Mouse (Mus musculus): ENCODE data around the gene Zfp644. TPM values are rescaled to one million over a fixed set of nuclear protein-coding genes. Genes with fewer than 3 reads are reported as not detected.
"Not testable (repeated sequence)": the region's sequence is repeated elsewhere in the genome, so short reads cannot be mapped to it uniquely, and the experiment has no call there.

The Zfp644 gene
- polyA plus RNA-seq, 1 experiment from 2014 or later = 93.9 TPM

DNA sequence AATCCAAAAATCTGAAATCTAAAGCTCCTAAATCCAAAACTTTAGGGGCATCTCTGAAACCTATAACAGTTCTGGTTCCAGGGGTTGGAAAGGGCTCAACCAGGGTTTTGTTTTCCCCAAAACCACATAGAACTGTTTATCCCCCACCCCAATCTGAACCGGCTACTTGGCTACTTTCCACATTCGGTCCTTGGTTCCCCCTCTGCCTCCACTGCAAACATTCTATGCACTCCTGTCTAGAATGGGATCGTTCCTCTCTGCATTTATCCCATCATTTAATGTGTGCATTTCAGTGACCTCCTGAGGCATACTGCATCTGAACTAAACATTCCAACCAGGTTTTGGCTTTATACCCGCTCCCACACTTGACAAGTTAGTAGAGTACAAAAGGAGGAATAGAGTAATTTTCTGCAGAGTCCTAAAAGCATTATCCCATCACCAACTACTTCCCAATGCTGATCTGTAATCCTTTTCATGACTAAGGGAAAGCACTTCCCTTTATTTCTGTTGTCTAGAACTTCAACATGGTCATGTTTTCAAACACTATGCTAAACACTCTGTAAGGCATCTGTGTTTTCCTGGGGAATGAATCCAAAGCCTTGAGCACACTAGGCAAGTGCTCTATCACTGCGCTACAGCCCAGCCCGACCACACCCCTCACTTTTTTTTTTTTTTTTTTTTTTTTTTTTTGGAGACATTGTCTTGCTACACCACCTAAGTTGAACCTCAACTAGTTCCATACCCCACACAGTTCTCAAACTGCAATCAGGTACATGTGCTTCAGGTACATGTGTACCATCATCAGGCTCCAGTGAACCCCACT, 16.2 kb downstream of the Zfp644 start:
- no peak overlapping the region for H3K4me2 ChIP-seq (ENCODE audit: low read depth, low read length)
- no peaks in the 10 kb centered on the region for H3K4me1 ChIP-seq (ENCODE audit: control insufficient read depth, insufficient read depth, low read length)
- no peak for DNase-seq (ENCODE audit: low spot score)
- no peaks in the 10 kb centered on the region for H3K36me3 ChIP-seq (replicated peaks; ENCODE audit: control insufficient read depth, insufficient read depth, low read depth, low read length)
- no peaks in the 10 kb centered on the region for H3K9me3 ChIP-seq (replicated peaks; ENCODE audit: control insufficient read depth, low read length)
- H3K4me3 ChIP-seq (ENCODE audit: low read depth, low read length) = no peak overlapping the region
- no peak for ATAC-seq (replicated peaks; ENCODE audit: insufficient number of reproducible peaks, low FRiP score, low TSS enrichment, low read depth)
- 93% methylated on average over 6 of the region's 6 CpGs for WGBS
- no peaks in the 10 kb centered on the region for H3K27me3 ChIP-seq (ENCODE audit: control insufficient read depth, insufficient read depth, low read length)
- H3K9ac ChIP-seq (replicated peaks; ENCODE audit: low read length) = no peak overlapping the region
- no peak overlapping the region for H3K27ac ChIP-seq (replicated peaks; ENCODE audit: low read depth, low read length)

DNA sequence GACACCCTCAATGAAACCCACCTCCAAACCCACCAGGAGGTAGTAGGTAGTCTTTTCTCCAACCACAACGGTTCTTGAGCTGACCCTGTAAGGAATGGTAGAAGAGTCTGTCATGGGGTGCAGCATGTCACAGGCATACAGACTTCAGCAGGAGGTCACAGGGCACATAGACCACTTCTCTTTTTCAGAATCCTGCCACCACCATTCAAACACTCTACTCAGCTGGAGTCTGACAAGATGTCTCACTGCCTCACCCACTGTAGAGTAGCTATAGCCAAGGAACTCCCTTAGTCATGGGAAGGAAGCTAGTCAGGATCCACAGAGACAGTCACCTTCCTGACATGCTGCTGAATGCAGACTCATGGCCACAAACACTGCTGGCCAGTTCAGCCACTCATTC, 17.4 kb downstream of the Zfp644 start:
- Histone ChIP-seq H3K4me1 (ENCODE audit: control insufficient read depth, insufficient read depth, low read length) (no peaks in the 10 kb centered on the region), H3K27me3 (ENCODE audit: control insufficient read depth, insufficient read depth, low read length) (no peaks in the 10 kb centered on the region), H3K4me2 (ENCODE audit: low read depth, low read length) (no peak overlapping the region), H3K36me3 (replicated peaks; ENCODE audit: control insufficient read depth, insufficient read depth, low read depth, low read length) (no peaks in the 10 kb centered on the region), H3K27ac (replicated peaks; ENCODE audit: low read depth, low read length) (no peak overlapping the region), H3K9me3 (replicated peaks; ENCODE audit: control insufficient read depth, low read length) (no peaks in the 10 kb centered on the region), H3K4me3 (ENCODE audit: low read depth, low read length) (no peak overlapping the region), H3K9ac (replicated peaks; ENCODE audit: low read length) (no peak overlapping the region)
- 94% methylated on average over 1 of the region's 1 CpGs for WGBS
- ATAC-seq (replicated peaks; ENCODE audit: insufficient number of reproducible peaks, low FRiP score, low TSS enrichment, low read depth) (no peak), DNase-seq (ENCODE audit: low spot score) (no peak)

DNA sequence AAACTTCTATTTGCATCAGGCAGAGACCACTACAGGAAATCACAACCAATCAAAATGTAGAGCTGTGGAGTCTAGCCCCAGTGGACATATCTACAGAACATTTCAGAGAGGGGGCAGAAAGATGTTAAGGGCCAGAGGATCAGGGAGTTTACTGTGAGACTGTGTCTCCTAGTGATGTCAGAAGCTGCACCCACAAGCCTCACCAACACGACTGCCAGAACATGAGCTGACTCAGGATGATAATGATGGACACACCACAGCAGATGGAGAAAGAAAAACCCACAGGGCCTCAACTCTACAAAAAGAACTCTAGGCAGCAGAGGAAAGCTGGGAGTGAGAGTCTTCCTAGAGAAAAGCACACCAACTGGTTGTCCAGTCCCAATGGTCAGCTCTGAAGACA, 18.3 kb downstream of the Zfp644 start:
- not testable (repeated sequence) for H3K36me3 ChIP-seq (replicated peaks; ENCODE audit: control insufficient read depth, insufficient read depth, low read depth, low read length); H3K4me2 ChIP-seq (ENCODE audit: low read depth, low read length); H3K27ac ChIP-seq (replicated peaks; ENCODE audit: low read depth, low read length); ATAC-seq (replicated peaks; ENCODE audit: insufficient number of reproducible peaks, low FRiP score, low TSS enrichment, low read depth); H3K4me3 ChIP-seq (ENCODE audit: low read depth, low read length); DNase-seq (ENCODE audit: low spot score); H3K9ac ChIP-seq (replicated peaks; ENCODE audit: low read length); H3K27me3 ChIP-seq (ENCODE audit: control insufficient read depth, insufficient read depth, low read length); H3K9me3 ChIP-seq (replicated peaks; ENCODE audit: control insufficient read depth, low read length); H3K4me1 ChIP-seq (ENCODE audit: control insufficient read depth, insufficient read depth, low read length)
- WGBS = 76% methylated on average over 1 of the region's 1 CpGs

DNA sequence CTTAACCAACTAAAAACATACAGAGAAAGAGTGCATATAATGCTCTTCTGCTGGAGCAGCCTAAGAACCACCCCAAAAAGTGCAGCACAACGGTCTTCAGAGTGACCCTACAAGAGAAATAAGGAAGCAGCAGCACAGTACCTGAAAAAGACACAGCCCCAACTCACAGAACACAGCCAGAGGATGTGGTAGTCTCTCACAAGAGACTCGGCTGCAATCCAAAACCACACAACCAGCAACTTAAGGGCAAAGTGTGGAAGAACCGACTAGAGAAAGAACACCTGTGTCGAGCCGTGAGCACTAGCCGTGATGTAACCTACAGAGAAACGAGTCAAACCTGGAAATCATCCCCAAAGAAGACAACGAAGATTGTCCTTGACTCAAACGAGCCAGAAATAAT, 20.3 kb downstream of the Zfp644 start:
- Histone ChIP-seq H3K9me3 (replicated peaks; ENCODE audit: control insufficient read depth, low read length) (no peaks in the 10 kb centered on the region), H3K36me3 (replicated peaks; ENCODE audit: control insufficient read depth, insufficient read depth, low read depth, low read length) (no peaks in the 10 kb centered on the region), H3K4me3 (ENCODE audit: low read depth, low read length) (no peak overlapping the region), H3K27ac (replicated peaks; ENCODE audit: low read depth, low read length) (no peak overlapping the region), H3K27me3 (ENCODE audit: control insufficient read depth, insufficient read depth, low read length) (no peaks in the 10 kb centered on the region), H3K9ac (replicated peaks; ENCODE audit: low read length) (no peak overlapping the region), H3K4me2 (ENCODE audit: low read depth, low read length) (no peak overlapping the region), H3K4me1 (ENCODE audit: control insufficient read depth, insufficient read depth, low read length) (no peaks in the 10 kb centered on the region)
- WGBS = 94% methylated on average over 9 of the region's 9 CpGs
- ATAC-seq (replicated peaks; ENCODE audit: insufficient number of reproducible peaks, low FRiP score, low TSS enrichment, low read depth) (no peak), DNase-seq (ENCODE audit: low spot score) (no peak)

DNA sequence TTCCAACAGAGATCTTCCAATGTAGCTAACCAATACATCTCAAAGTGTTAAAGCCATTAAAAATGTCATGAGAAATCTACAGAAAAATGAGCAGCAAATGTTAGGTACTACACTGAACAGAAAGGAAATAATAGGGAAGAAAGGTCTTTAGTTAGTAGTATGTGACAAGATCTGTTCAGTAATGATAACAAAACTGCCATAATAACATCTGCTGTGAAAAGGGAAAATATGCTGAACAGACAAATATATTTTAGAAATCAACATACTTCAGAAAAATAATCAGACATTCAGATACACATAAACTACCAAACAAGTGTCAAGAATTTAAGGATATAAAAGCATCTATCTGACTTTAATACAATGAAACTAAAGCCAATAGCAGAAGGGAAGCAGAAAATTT, 24.5 kb downstream of the Zfp644 start:
- DNase-seq (ENCODE audit: low spot score) (no peak), ATAC-seq (replicated peaks; ENCODE audit: insufficient number of reproducible peaks, low FRiP score, low TSS enrichment, low read depth) (no peak)
- Histone ChIP-seq H3K9me3 (replicated peaks; ENCODE audit: control insufficient read depth, low read length) (no peaks in the 10 kb centered on the region), H3K4me1 (ENCODE audit: control insufficient read depth, insufficient read depth, low read length) (no peaks in the 10 kb centered on the region), H3K4me2 (ENCODE audit: low read depth, low read length) (no peak overlapping the region), H3K27ac (replicated peaks; ENCODE audit: low read depth, low read length) (no peak overlapping the region), H3K27me3 (ENCODE audit: control insufficient read depth, insufficient read depth, low read length) (no peaks in the 10 kb centered on the region), H3K9ac (replicated peaks; ENCODE audit: low read length) (no peak overlapping the region), H3K4me3 (ENCODE audit: low read depth, low read length) (no peak overlapping the region), H3K36me3 (replicated peaks; ENCODE audit: control insufficient read depth, insufficient read depth, low read depth, low read length) (no peaks in the 10 kb centered on the region)

DNA sequence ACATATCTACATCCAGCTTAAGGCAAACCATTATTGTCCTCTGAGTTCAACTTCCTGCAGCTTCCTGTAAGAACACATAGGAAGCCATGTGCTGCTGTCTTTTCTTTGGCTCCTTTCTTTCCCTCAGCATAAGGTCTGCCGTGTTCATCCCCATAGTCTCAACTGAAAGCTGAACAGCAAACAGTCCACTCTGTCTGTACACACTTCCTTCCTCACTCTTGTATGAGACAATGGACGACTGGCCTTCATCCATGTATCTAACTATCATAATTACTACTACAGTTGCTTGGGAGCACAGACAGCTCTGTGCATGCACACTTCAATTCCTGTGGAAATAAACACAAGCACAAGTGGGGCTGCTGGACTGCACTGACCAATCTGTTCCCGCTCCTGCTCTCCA, 25.2 kb downstream of the Zfp644 start:
- ATAC-seq (replicated peaks; ENCODE audit: insufficient number of reproducible peaks, low FRiP score, low TSS enrichment, low read depth) = no peak
- Histone ChIP-seq H3K9ac (replicated peaks; ENCODE audit: low read length) (no peak overlapping the region), H3K4me3 (ENCODE audit: low read depth, low read length) (no peak overlapping the region), H3K9me3 (replicated peaks; ENCODE audit: control insufficient read depth, low read length) (no peaks in the 10 kb centered on the region), H3K4me2 (ENCODE audit: low read depth, low read length) (no peak overlapping the region), H3K4me1 (ENCODE audit: control insufficient read depth, insufficient read depth, low read length) (no peaks in the 10 kb centered on the region), H3K36me3 (replicated peaks; ENCODE audit: control insufficient read depth, insufficient read depth, low read depth, low read length) (no peaks in the 10 kb centered on the region; the same call in 1 of the 2 replicates), H3K27me3 (ENCODE audit: control insufficient read depth, insufficient read depth, low read length) (no peaks in the 10 kb centered on the region), H3K27ac (replicated peaks; ENCODE audit: low read depth, low read length) (no peak overlapping the region)
- no peak for DNase-seq (ENCODE audit: low spot score)
- 81% methylated on average over 3 of the region's 3 CpGs for WGBS

DNA sequence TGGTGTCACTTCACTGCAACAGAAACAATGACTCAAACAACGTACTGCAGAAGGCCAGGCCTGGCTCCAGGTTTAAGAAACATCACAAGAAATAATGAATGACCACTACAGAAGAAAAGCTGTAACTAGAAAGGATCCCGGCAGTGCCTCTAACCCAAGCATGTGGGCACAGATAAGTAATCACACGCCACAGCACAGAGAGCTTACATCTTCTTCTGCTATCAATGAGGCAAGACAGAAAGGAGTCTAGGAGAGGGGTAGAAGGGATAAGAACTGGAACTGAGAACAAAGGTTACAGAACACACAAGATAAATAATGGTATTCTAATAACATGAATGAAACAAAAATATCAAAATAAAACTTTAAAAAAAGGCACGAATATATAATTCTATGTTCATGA, 32.2 kb downstream of the Zfp644 start:
- no peak overlapping the region for H3K9ac ChIP-seq (replicated peaks; ENCODE audit: low read length)
- no peak for ATAC-seq (replicated peaks; ENCODE audit: insufficient number of reproducible peaks, low FRiP score, low TSS enrichment, low read depth)
- no peaks in the 10 kb centered on the region; the same call in none of the 2 replicates for H3K36me3 ChIP-seq (replicated peaks; ENCODE audit: control insufficient read depth, insufficient read depth, low read depth, low read length)
- no peaks in the 10 kb centered on the region for H3K4me1 ChIP-seq (ENCODE audit: control insufficient read depth, insufficient read depth, low read length)
- no peaks in the 10 kb centered on the region for H3K9me3 ChIP-seq (replicated peaks; ENCODE audit: control insufficient read depth, low read length)
- DNase-seq (ENCODE audit: low spot score) = no peak
- no peaks in the 10 kb centered on the region for H3K27me3 ChIP-seq (ENCODE audit: control insufficient read depth, insufficient read depth, low read length)
- H3K4me3 ChIP-seq (ENCODE audit: low read depth, low read length) = no peak overlapping the region
- no peak overlapping the region for H3K27ac ChIP-seq (replicated peaks; ENCODE audit: low read depth, low read length)
- 93% methylated on average over 4 of the region's 4 CpGs for WGBS
- no peak overlapping the region for H3K4me2 ChIP-seq (ENCODE audit: low read depth, low read length)

DNA sequence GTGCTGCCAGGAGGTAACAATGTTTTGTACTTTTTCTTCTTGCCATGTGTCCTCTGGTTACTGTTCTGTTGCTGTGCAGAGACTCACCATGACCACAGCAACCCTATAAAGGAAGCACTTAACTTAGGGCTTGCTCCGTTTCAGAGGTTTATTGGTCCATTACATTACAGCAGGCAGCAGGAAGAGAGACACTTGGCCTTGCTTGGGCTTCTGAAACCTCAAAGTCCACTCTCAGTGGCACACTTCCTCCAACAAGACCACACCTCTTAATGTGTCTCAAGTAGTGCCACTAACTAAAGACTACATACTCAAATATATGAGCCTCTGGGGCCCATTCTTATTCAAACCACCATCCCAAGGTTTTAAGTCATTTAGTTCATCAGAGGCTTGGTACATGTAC, 36.2 kb downstream of the Zfp644 start:
- Histone ChIP-seq H3K36me3 (replicated peaks; ENCODE audit: control insufficient read depth, insufficient read depth, low read depth, low read length) (no peaks in the 10 kb centered on the region; the same call in 1 of the 2 replicates), H3K4me1 (ENCODE audit: control insufficient read depth, insufficient read depth, low read length) (no peaks in the 10 kb centered on the region), H3K4me3 (ENCODE audit: low read depth, low read length) (no peak overlapping the region), H3K9ac (replicated peaks; ENCODE audit: low read length) (no peak overlapping the region), H3K27me3 (ENCODE audit: control insufficient read depth, insufficient read depth, low read length) (no peaks in the 10 kb centered on the region), H3K27ac (replicated peaks; ENCODE audit: low read depth, low read length) (no peak overlapping the region), H3K4me2 (ENCODE audit: low read depth, low read length) (no peak overlapping the region), H3K9me3 (replicated peaks; ENCODE audit: control insufficient read depth, low read length) (no peaks in the 10 kb centered on the region)
- no peak for ATAC-seq (replicated peaks; ENCODE audit: insufficient number of reproducible peaks, low FRiP score, low TSS enrichment, low read depth)
- DNase-seq (ENCODE audit: low spot score) = no peak
- WGBS = 68% methylated on average over 1 of the region's 1 CpGs

Measured in embryonic facial prominence, embryonic 11.5 days (tissue).